Mouse (Mus musculus): ENCODE results near the gene Tcp11l2. TPM values are rescaled to one million over a fixed set of nuclear protein-coding genes. Genes with fewer than 3 reads are reported as not detected.

Gene Tcp11l2
- polyA plus RNA-seq, 1 experiment from 2014 or later = 33.8 TPM

DNA sequence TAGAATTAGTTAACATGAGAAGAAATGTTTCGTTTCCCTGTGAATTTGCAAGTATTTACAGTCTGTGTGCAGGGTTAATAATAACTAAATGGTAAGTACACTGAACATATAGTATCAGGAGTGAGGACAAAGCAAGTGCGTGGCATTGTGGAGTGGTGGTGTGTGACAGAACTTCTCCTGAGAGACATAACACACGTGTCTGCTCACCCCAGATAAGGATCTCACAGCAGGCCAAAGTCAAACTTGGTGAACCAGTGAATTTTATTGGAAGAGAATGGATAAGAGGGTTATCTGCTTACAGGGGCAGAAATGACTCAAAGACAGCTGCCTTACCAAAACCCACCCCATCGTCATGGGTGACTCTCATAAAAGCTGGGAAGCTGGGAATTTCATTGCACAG is 72.5 kb downstream of the Tcp11l2 start:
- Histone ChIP-seq H3K9me3 (ENCODE audit: control insufficient read depth, low read length) (no peaks in the 10 kb centered on the region), H3K9ac (replicated peaks; ENCODE audit: low read depth, low read length) (no peak overlapping the region), H3K4me2 (ENCODE audit: low read depth, low read length) (no peak overlapping the region), H3K4me1 (ENCODE audit: control insufficient read depth, insufficient read depth, low read length) (no peaks in the 10 kb centered on the region), H3K36me3 (ENCODE audit: control insufficient read depth, insufficient read depth, low read length) (no peaks in the 10 kb centered on the region), H3K27ac (ENCODE audit: low read depth, low read length) (no peak overlapping the region), H3K27me3 (ENCODE audit: control insufficient read depth, insufficient read depth, low read length) (no peaks in the 10 kb centered on the region), H3K4me3 (ENCODE audit: low read depth, low read length) (no peak overlapping the region)
- WGBS = 85% methylated on average over 4 of the region's 4 CpGs
- no peak for ATAC-seq (ENCODE audit: low read depth)

DNA sequence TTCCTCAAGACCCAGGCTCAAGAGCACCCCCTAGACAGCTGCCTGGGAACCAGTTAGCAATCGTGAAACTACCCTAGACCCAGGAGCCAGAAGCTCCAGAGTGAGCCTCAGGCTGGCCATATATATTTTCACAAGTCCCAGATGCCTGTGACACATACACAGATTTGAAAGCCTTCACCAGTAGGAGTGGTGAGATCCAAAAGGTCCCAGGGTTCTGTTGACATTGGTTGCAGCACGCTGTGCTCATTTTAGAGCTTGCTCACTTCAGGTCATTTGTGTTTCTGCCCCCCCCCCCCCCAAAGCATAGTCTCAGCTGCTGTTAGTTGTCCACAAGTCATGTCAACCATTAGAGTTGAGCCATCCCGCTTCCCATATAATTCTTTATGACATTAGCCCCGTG is 77.6 kb downstream of the Tcp11l2 start:
- no peaks in the 10 kb centered on the region for H3K9me3 ChIP-seq (ENCODE audit: control insufficient read depth, low read length)
- no peak overlapping the region for H3K9ac ChIP-seq (replicated peaks; ENCODE audit: low read depth, low read length)
- no peaks in the 10 kb centered on the region for H3K36me3 ChIP-seq (ENCODE audit: control insufficient read depth, insufficient read depth, low read length)
- H3K27ac ChIP-seq (ENCODE audit: low read depth, low read length) = no peak overlapping the region
- ATAC-seq (ENCODE audit: low read depth) = no peak
- H3K27me3 ChIP-seq (ENCODE audit: control insufficient read depth, insufficient read depth, low read length) = no peaks in the 10 kb centered on the region
- no peaks in the 10 kb centered on the region for H3K4me1 ChIP-seq (ENCODE audit: control insufficient read depth, insufficient read depth, low read length)
- H3K4me2 ChIP-seq (ENCODE audit: low read depth, low read length) = no peak overlapping the region
- 80% methylated on average over 4 of the region's 4 CpGs for WGBS
- no peak overlapping the region for H3K4me3 ChIP-seq (ENCODE audit: low read depth, low read length)

DNA sequence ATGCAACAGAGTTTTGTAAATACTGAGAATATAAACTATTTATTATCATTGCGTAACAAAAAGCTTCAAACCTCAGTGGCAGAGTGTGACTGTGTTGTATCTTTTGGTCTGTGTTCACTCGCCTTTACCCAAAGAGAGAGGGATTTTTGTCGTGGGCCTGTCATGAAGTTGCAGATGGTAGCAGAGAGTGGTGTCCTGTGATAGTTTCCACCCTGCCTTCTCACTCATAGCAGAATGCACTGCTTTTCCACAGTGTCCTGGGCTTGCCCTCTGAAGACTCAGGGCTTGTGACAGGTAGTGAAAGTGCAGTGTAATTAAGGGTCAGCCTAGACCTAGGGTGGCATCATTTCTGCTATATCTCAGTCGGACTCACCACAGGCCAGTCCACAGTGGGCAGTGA is 78.3 kb downstream of the Tcp11l2 start:
- no peaks in the 10 kb centered on the region for H3K27me3 ChIP-seq (ENCODE audit: control insufficient read depth, insufficient read depth, low read length)
- no peak overlapping the region for H3K27ac ChIP-seq (ENCODE audit: low read depth, low read length)
- 88% methylated on average over 4 of the region's 4 CpGs for WGBS
- H3K4me2 ChIP-seq (ENCODE audit: low read depth, low read length) = no peak overlapping the region
- H3K4me3 ChIP-seq (ENCODE audit: low read depth, low read length) = no peak overlapping the region
- no peaks in the 10 kb centered on the region for H3K36me3 ChIP-seq (ENCODE audit: control insufficient read depth, insufficient read depth, low read length)
- H3K4me1 ChIP-seq (ENCODE audit: control insufficient read depth, insufficient read depth, low read length) = no peaks in the 10 kb centered on the region
- H3K9me3 ChIP-seq (ENCODE audit: control insufficient read depth, low read length) = no peaks in the 10 kb centered on the region
- H3K9ac ChIP-seq (replicated peaks; ENCODE audit: low read depth, low read length) = no peak overlapping the region
- no peak for ATAC-seq (ENCODE audit: low read depth)

DNA sequence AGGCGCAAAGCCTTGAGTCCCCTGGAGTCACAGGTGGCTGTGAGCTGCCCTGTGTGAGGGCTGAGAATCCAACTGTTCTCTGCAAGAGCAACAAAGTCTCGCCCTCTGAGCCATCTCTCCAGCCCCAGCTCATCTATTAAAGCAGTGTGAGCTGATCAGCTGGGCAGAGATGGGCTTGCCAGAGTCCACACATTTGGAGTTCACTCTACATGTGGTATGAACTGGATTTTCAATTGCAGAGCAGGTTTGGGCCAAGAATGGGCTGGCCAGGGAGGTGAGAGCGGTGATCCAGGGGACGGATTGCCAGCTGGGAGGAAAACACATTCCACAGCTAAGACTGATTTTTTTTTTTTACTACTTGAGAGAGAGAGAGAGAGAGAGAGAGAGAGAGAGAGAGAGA is 80.2 kb downstream of the Tcp11l2 start:
- no peak overlapping the region for H3K4me3 ChIP-seq (ENCODE audit: low read depth, low read length)
- no peaks in the 10 kb centered on the region for H3K9me3 ChIP-seq (ENCODE audit: control insufficient read depth, low read length)
- H3K4me1 ChIP-seq (ENCODE audit: control insufficient read depth, insufficient read depth, low read length) = no peaks in the 10 kb centered on the region
- no peak for ATAC-seq (ENCODE audit: low read depth)
- no peak overlapping the region for H3K27ac ChIP-seq (ENCODE audit: low read depth, low read length)
- no peaks in the 10 kb centered on the region for H3K27me3 ChIP-seq (ENCODE audit: control insufficient read depth, insufficient read depth, low read length)
- H3K4me2 ChIP-seq (ENCODE audit: low read depth, low read length) = no peak overlapping the region
- 83% methylated on average over 4 of the region's 4 CpGs for WGBS
- no peaks in the 10 kb centered on the region for H3K36me3 ChIP-seq (ENCODE audit: control insufficient read depth, insufficient read depth, low read length)
- no peak overlapping the region for H3K9ac ChIP-seq (replicated peaks; ENCODE audit: low read depth, low read length)

DNA sequence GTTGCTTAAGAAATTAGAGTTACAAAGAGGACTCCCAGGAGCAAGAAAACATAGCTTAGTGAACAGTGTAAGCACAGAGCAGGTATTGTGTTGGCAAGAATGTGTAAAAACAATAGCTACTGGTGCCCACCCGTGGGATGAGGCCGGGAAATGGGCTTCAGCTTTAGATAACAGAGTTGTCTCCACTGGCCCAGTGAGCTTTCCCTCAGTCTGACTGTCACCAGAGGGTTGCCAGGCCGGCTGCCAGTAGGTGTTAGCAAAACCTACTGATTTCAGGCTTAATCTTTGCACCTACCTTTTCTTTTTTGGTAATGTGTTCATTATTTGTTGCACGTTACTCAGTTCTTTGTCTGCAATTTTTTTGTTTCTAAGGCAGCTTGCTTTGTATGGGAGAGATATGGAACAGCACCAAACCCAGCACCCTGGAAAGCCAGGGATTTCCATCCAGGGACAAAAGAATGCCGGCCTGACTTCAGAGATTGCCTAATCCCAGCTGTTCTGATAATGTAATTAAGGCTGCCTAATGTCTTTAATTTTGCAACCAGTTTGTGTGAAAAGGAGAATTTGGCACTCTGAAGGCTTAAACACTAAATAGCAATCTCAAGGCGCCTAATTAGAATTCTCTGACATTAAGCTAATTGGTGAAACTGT is 81.1 kb downstream of the Tcp11l2 start:
- no peak overlapping the region for H3K4me3 ChIP-seq (ENCODE audit: low read depth, low read length)
- no peaks in the 10 kb centered on the region for H3K4me1 ChIP-seq (ENCODE audit: control insufficient read depth, insufficient read depth, low read length)
- WGBS = 51% methylated on average over 6 of the region's 6 CpGs
- H3K36me3 ChIP-seq (ENCODE audit: control insufficient read depth, insufficient read depth, low read length) = no peaks in the 10 kb centered on the region
- H3K9ac ChIP-seq (replicated peaks; ENCODE audit: low read depth, low read length) = no peak overlapping the region
- peak overlapping the region; percentile 45; the same call in 1 of the 2 replicates for H3K27ac ChIP-seq (ENCODE audit: low read depth, low read length)
- H3K9me3 ChIP-seq (ENCODE audit: control insufficient read depth, low read length) = no peaks in the 10 kb centered on the region
- ATAC-seq (ENCODE audit: low read depth) = no peak
- no peaks in the 10 kb centered on the region for H3K27me3 ChIP-seq (ENCODE audit: control insufficient read depth, insufficient read depth, low read length)
- H3K4me2 ChIP-seq (ENCODE audit: low read depth, low read length) = no peak overlapping the region

DNA sequence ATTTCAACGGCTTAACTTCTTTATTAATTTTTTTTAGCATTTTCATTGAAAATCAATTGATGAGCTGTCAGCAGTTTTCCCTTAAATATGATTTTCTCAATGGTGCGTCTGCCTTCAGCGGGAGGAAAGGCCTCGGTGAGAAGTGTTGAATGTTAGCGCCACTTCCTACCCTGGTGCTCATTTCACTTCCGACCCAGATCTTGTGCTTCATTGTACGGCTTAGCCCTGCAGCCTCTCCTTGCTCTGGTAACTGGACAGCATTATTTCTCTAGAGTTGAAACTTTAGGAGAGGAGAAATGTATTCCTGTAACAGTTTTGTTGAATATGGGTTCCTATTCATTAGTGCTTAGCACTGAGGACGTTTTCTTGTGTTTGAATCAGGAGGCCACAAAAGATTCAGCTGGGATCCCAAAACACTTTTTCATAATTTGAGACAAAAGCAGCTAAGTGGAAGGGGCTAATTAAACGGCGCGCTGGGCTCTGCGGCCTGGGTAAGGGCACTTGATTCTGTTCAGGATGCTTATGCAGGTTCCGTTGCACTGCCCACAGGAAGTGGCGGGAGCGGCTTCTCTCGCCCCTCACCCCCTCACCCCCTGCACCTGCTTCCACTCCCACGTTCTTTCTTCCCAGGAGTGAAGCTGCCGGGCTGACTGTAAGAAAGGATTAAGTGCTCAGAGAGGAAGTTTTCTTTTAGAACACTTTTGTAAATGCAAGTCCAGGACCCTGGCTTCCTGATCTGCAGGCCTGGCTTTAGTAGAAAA is 81.8 kb downstream of the Tcp11l2 start:
- ATAC-seq (ENCODE audit: low read depth) = no peak
- WGBS = 46% methylated on average over 18 of the region's 18 CpGs
- Histone ChIP-seq H3K36me3 (ENCODE audit: control insufficient read depth, insufficient read depth, low read length) (no peaks in the 10 kb centered on the region), H3K4me1 (ENCODE audit: control insufficient read depth, insufficient read depth, low read length) (no peaks in the 10 kb centered on the region), H3K4me3 (ENCODE audit: low read depth, low read length) (no peak overlapping the region), H3K27me3 (ENCODE audit: control insufficient read depth, insufficient read depth, low read length) (no peaks in the 10 kb centered on the region), H3K27ac (ENCODE audit: low read depth, low read length) (no peak overlapping the region; the same call in 1 of the 2 replicates), H3K4me2 (ENCODE audit: low read depth, low read length) (no peak overlapping the region), H3K9ac (replicated peaks; ENCODE audit: low read depth, low read length) (no peak overlapping the region), H3K9me3 (ENCODE audit: control insufficient read depth, low read length) (no peaks in the 10 kb centered on the region)

DNA sequence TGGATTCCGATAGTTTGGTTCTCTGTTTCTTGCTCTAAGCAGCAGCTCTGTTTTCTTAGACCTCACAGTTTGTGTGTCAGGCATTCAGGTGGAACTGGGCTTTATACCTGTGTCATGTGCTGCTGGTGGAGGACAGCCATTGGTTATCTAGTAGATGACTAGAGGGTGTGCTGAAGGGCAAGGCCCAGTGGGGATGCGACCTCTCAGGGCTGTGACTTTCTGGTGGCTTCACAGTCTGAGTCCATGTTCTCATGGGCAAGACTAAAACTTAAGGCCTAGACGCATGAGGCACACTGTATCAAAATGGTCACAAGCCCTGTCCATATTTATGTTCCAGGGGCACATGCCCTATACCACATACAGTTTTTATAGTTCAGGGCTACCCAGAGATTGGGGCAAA is 82.9 kb downstream of the Tcp11l2 start:
- no peak overlapping the region for H3K4me3 ChIP-seq (ENCODE audit: low read depth, low read length)
- 93% methylated on average over 3 of the region's 3 CpGs for WGBS
- H3K9me3 ChIP-seq (ENCODE audit: control insufficient read depth, low read length) = no peaks in the 10 kb centered on the region
- H3K36me3 ChIP-seq (ENCODE audit: control insufficient read depth, insufficient read depth, low read length) = no peaks in the 10 kb centered on the region
- no peaks in the 10 kb centered on the region for H3K4me1 ChIP-seq (ENCODE audit: control insufficient read depth, insufficient read depth, low read length)
- no peaks in the 10 kb centered on the region for H3K27me3 ChIP-seq (ENCODE audit: control insufficient read depth, insufficient read depth, low read length)
- H3K4me2 ChIP-seq (ENCODE audit: low read depth, low read length) = no peak overlapping the region
- no peak overlapping the region for H3K27ac ChIP-seq (ENCODE audit: low read depth, low read length)
- H3K9ac ChIP-seq (replicated peaks; ENCODE audit: low read depth, low read length) = no peak overlapping the region
- no peak for ATAC-seq (ENCODE audit: low read depth)

DNA sequence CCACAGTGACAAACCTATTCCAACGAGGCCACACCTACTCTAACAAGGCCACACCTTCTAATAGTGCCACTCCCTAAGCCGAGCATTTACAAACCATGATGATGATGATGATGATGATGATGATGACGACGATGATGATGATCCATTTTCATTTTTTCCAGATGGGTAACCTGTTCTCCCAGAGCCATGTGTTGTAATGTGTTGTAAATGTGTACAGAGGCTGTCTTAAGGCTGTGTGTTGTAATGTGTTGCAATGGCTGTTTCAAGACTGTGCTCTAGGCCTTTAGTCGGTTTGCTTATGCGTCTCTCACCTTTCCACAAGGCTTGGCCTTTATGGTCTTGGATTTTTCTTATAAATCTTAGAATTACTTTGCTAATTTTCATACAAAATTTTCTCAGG is 85.7 kb downstream of the Tcp11l2 start:
- Histone ChIP-seq H3K4me1 (ENCODE audit: control insufficient read depth, insufficient read depth, low read length) (no peaks in the 10 kb centered on the region), H3K4me3 (ENCODE audit: low read depth, low read length) (no peak overlapping the region), H3K27ac (ENCODE audit: low read depth, low read length) (no peak overlapping the region), H3K4me2 (ENCODE audit: low read depth, low read length) (no peak overlapping the region), H3K9ac (replicated peaks; ENCODE audit: low read depth, low read length) (no peak overlapping the region), H3K36me3 (ENCODE audit: control insufficient read depth, insufficient read depth, low read length) (no peaks in the 10 kb centered on the region), H3K9me3 (ENCODE audit: control insufficient read depth, low read length) (no peaks in the 10 kb centered on the region), H3K27me3 (ENCODE audit: control insufficient read depth, insufficient read depth, low read length) (no peaks in the 10 kb centered on the region)
- no peak for ATAC-seq (ENCODE audit: low read depth)
- WGBS = 94% methylated on average over 6 of the region's 6 CpGs

Measured in neural tube, embryonic 14.5 days (tissue).